Mouse (Mus musculus): ENCODE measurements at regions not wholly inside any gene's neighbourhood (a gene's known extent, or its start where the extent isn't known, plus 50 kb on each side); places are given as distances from the start of the nearest gene placed in this dataset.

GRCm38 (mm10) chr17:68057264-68057663, 53.3 kb upstream of the Arhgap28 start:
- no peak for DNase-seq (ENCODE audit: low spot score in 2 of 2)

DNA sequence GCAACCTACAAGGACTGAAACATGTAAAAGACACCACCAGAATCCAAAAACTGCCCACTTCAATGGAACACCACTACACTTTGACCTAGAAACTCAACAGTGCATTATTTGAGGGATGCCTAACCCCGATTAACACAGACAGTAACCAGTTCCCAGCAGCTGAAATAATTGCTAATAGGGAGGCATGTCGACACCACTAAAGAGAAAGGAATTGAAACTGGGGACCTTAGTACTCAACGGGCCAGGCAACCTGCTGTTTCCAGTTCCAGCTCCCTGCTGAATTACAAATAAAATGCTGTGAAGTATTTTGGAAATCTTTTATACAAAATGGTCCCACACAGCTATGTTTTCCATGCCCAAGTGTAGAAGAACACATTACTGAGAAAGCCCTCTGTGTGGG, 56.5 kb upstream of the Arhgap28 start:
- DNase-seq (ENCODE audit: low spot score in 2 of 2) = no peak

GRCm38 (mm10) chr17:68065751-68066150, 61.8 kb upstream of the Arhgap28 start:
- no peak for DNase-seq (ENCODE audit: low spot score in 2 of 2)

DNA sequence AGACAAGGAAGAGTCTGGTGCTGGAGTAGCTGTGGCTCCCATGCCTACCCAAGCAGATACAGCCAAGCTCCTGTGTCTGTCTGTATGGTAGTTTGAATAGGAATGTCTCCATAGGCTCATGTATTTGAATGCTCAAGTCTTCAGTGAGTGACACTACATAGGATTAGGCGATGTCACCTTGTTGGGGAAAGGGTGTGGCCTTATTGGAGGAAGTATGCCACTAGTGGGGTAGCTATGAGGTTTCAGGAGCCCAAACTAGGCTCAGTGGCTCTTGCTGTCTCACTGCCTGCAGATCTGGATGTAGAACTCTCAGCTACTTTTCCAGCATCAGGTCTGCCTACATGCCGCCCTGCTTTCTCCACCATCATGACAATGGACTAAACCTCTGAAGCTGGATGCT, 62.3 kb upstream of the Arhgap28 start:
- DNase-seq (ENCODE audit: low spot score in 2 of 2) = no peak

GRCm38 (mm10) chr17:68069008-68069407, 65.1 kb upstream of the Arhgap28 start:
- no peak for DNase-seq (ENCODE audit: low spot score in 2 of 2)

DNA sequence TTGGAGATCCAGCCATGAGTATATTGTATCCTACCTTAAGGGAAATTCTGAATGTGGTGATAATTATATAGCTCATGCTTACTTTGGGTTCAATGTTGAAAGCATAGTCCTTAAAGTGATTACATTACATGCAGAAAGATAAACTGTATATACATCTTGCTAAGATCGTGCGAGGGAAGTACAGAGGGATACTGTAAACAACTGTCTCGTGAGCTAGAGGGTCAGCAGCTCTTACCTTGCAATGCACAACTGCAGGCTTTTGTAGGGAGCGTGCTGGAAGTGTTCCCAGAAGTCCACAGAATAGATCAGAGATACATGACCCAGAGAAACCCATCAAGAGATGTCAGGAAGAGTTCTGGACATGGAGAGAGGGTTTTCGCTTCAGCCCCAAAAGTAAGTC, 65.6 kb upstream of the Arhgap28 start:
- DNase-seq (ENCODE audit: low spot score in 2 of 2) = no peak

- no peak for DNase-seq (ENCODE audit: low spot score in 2 of 2)
Observed at GRCm38 (mm10) chr17:68071472-68071871, 67.6 kb upstream of the Arhgap28 start.

- DNase-seq (ENCODE audit: low spot score in 2 of 2) = no peak
Observed at GRCm38 (mm10) chr17:68075712-68076111, 71.8 kb upstream of the Arhgap28 start.

- no peak for DNase-seq (ENCODE audit: low spot score in 2 of 2)
Observed at GRCm38 (mm10) chr17:68078709-68079108, 74.8 kb upstream of the Arhgap28 start.

DNA sequence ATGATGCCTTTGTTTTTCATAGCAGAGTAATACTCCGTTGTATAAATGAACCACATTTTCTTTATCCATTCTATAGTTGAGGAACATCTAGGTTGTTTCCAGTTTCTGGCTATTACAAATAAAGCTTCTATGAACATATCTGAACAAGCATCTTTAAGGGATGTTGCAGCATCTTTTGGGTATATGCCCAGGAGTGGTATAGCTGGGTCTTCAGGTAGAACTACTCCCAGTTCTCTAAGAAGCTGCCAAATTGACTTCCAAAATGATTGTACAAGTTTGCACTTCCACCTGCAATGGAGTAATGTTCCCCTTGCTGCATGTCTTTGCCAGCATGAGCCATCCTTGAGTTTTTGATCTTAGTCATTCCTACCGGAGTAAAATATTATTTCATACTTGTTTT, 80.5 kb upstream of the Arhgap28 start:
- DNase-seq (ENCODE audit: low spot score in 2 of 2) = no peak

GRCm38 (mm10) chr17:68087149-68087548, 83.2 kb upstream of the Arhgap28 start:
- DNase-seq (ENCODE audit: low spot score in 2 of 2) = no peak

DNA sequence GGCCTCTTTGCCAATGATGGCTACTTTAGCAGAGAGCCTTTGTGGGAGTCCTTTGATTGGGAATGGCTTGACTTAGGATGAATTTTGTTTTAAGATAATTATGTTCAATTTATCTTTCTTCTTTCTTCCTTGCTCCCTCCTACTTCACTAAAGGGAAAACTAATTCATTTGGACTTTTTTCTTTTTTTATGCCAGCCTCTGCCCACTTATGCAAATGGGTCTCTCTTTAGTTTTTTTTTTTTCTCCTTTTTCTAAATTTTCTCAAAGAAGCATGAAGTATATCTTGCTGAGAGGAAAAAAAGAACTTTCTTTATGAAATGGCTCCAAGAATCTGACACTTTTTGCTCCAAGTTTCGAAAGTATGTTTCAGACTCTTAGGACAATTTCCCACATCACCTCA, 85.3 kb upstream of the Arhgap28 start:
- no peak for DNase-seq (ENCODE audit: low spot score in 2 of 2)

- no peak for DNase-seq (ENCODE audit: low spot score in 2 of 2)
Observed at GRCm38 (mm10) chr17:68089830-68090229, 85.9 kb upstream of the Arhgap28 start.

- no peak for DNase-seq (ENCODE audit: low spot score in 2 of 2)
Observed at GRCm38 (mm10) chr17:68096982-68097381, 93.1 kb upstream of the Arhgap28 start.

- no peak for DNase-seq (ENCODE audit: low spot score in 2 of 2)
Observed at GRCm38 (mm10) chr17:68097436-68097835, 93.5 kb upstream of the Arhgap28 start.

DNA sequence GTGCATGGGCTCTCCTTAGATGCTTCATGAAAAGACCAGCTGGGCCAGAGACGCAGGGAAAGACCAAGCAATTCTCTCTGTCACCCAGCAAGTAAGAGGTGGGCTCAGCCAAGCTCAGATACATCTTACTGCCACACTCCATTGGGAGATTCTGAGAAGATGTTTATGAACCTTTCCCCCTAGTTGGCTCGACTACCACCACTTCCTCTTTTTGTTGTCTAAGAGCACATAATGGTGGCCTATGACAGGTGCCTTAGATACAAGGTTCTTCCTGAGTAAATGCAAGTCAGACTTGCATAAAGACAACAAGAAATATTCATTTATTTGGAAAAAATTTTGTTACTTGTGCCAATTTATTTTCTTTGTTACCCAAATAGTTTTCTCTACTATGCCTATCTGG, 96.2 kb upstream of the Arhgap28 start:
- DNase-seq (ENCODE audit: low spot score in 2 of 2) = no peak

- peak in 1 of 2 experiments; percentile 39 for DNase-seq (ENCODE audit: low spot score in 2 of 2)
Observed at GRCm38 (mm10) chr17:68103346-68103745, 99.4 kb upstream of the Arhgap28 start.

- DNase-seq (ENCODE audit: low spot score in 2 of 2) = no peak
Observed at GRCm38 (mm10) chr17:68106366-68106765, 102.4 kb upstream of the Arhgap28 start.

DNA sequence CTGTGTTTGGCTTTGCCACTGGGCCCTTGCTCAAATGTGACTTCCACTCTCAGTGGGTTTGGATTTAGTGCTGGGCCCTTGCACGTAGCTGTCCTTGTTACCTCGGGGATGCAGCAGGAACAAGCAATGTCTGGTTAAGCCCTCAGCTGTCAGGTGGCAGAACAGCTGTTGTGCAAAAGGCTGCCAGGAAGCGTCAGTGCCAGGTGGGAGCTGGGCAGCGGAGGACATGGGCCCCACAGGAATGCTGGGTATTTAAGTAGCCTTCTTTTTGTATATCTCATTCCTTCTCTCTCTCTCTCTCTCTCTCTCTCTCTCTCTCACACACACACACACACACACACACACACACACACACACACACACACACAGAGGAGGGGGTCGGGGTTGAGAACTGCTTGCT, 104.0 kb upstream of the Arhgap28 start:
- DNase-seq (ENCODE audit: low spot score in 2 of 2) = no peak

- DNase-seq (ENCODE audit: low spot score in 2 of 2) = no peak
Observed at GRCm38 (mm10) chr17:68111834-68112473, 108.0 kb upstream of the Arhgap28 start.

- no peak for DNase-seq (ENCODE audit: low spot score in 2 of 2)
Observed at GRCm38 (mm10) chr17:68112763-68113330, 108.9 kb upstream of the Arhgap28 start.

DNA sequence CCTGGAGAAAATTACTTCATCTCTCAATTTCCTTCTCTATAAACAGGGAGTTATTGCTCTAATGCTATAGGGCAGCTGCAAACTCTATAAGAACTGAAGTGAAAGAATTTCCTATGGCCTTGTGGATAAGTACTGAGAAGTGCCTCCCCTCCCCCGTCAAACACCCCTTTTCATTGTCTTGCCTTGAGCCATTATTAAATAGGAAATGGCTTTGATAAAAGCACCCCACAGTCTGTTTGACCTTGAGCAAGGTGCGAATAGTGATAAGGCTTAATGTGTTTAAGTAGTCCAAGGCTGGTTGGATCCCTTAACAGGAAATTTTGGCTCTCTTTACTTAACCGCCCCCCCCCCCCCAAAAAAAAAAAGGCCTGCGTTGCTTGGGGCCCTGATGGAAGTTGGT, 111.7 kb upstream of the Arhgap28 start:
- DNase-seq (ENCODE audit: low spot score in 2 of 2) = no peak

GRCm38 (mm10) chr17:68119055-68119698, 115.3 kb upstream of the Arhgap28 start:
- no peak for DNase-seq (ENCODE audit: low spot score in 2 of 2)

All from urinary bladder, postnatal 4 days (tissue).